Mouse (Mus musculus): ENCODE data around the gene Cad. TPM values are rescaled to one million over a fixed set of nuclear protein-coding genes. Genes with fewer than 3 reads are reported as not detected.
"Not testable (repeated sequence)": the region's sequence is repeated elsewhere in the genome, so short reads cannot be mapped to it uniquely, and the experiment has no call there.

Cad gene
- total RNA-seq (2022): 10 to 100 TPM; 25.5 to 30.8 (median 27.9) TPM

GRCm38 (mm10) chr5:31054261-31055215 is at the start of gene Cad:
Gene Cad (plus strand): TSS chr5:31054780.
- DNase-seq (ENCODE audit: low spot score in 2 of 2): peak; percentile 92 to 93

DNA sequence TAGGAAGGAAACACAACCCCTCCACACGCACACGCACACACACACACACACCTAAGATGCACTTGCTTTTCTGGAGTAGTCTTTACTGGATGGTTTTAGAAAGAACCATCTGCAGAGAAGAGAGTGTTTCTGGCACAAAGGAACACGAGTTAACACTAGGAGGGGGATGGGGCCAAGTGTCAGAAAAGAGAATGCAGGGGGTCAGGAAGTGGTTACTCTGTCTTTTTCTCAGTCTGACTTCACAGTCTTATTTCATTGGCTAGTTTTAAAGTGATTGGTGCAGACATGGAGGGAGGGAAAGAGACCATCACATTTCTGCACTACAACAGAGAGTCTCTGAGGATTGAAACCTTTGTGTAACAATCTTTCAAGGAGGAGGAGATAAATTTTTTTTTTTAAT is 41.8 kb upstream of the Cad start:
- no peak for DNase-seq (ENCODE audit: low spot score in 2 of 2)

DNA sequence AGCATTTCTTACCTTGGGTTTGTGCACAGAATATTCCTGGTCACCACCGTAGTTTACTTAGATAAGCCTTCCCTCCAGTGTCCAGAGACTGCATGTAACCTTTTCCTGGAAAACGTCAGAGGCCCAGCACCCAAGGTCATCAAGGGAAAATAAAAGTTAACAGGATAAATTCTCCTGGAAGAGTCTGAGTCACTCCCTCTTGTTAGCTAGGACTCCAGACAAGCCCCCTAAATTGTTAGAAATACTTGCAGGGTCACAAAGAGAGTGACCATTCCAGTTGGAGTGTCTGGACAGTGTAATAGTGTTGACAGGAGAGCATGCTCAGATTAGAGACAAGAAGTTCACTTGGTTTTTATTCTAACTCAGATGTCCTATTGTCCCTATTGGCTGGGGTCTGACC is 38.7 kb upstream of the Cad start:
- DNase-seq (ENCODE audit: low spot score in 2 of 2): no peak

GRCm38 (mm10) chr5:31021790-31022189 is 32.8 kb upstream of the Cad start:
- not testable (repeated sequence) for DNase-seq (ENCODE audit: low spot score in 2 of 2)

GRCm38 (mm10) chr5:31022690-31023089 is 31.9 kb upstream of the Cad start:
- DNase-seq (ENCODE audit: low spot score in 2 of 2): no peak

GRCm38 (mm10) chr5:31023254-31023653 is 31.3 kb upstream of the Cad start:
- DNase-seq (ENCODE audit: low spot score in 2 of 2): no peak

DNA sequence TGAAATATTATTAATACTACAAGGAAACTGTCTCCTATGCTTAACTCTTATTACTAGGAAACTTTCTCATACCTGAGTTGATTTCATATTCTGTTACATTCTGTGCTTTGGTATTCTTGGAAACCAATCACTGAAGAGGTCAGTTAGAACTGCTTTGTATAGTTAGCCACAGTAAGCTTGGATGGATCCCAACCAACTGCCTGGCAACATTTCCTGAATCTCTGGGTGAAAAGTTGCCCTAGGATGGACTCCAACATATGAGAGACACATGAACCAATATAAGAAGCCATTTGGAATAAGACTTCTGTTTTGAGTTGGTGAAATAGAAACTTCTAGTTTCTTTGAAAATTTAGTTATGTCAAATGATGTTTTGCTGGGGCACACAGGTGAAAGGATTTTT is 29.9 kb upstream of the Cad start:
- no peak for DNase-seq (ENCODE audit: low spot score in 2 of 2)

- DNase-seq (ENCODE audit: low spot score in 2 of 2): no peak
Measured at GRCm38 (mm10) chr5:31030926-31031325, 23.7 kb upstream of the Cad start.

- no peak for DNase-seq (ENCODE audit: low spot score in 2 of 2)
Measured at GRCm38 (mm10) chr5:31031508-31031907, 23.1 kb upstream of the Cad start.

GRCm38 (mm10) chr5:31034669-31035068 is 19.9 kb upstream of the Cad start:
- no peak for DNase-seq (ENCODE audit: low spot score in 2 of 2)

GRCm38 (mm10) chr5:31036556-31036955 is 18.0 kb upstream of the Cad start:
- not testable (repeated sequence) for DNase-seq (ENCODE audit: low spot score in 2 of 2)

- DNase-seq (ENCODE audit: low spot score in 2 of 2): no peak
Measured at GRCm38 (mm10) chr5:31038171-31038845, 16.3 kb upstream of the Cad start.

- DNase-seq (ENCODE audit: low spot score in 2 of 2): no peak
Measured at GRCm38 (mm10) chr5:31046416-31046815, 8.2 kb upstream of the Cad start.

GRCm38 (mm10) chr5:31047074-31047473 is 7.5 kb upstream of the Cad start:
- DNase-seq (ENCODE audit: low spot score in 2 of 2): no peak

- peak; percentile 99 for DNase-seq (ENCODE audit: low spot score in 2 of 2)
Measured at GRCm38 (mm10) chr5:31047848-31048762, 6.5 kb upstream of the Cad start, which contains the start of gene Atraid. Gene Atraid (plus strand): TSS chr5:31048312.

- DNase-seq (ENCODE audit: low spot score in 2 of 2): peak in 1 of 2 experiments; percentile 11
Measured at GRCm38 (mm10) chr5:31048763-31049641, 5.6 kb upstream of the Cad start, which contains the start of gene Slc5a6. Gene Slc5a6 (minus strand): TSS chr5:31048924.

GRCm38 (mm10) chr5:31050427-31050826 is 4.2 kb upstream of the Cad start:
- DNase-seq (ENCODE audit: low spot score in 2 of 2): no peak

DNA sequence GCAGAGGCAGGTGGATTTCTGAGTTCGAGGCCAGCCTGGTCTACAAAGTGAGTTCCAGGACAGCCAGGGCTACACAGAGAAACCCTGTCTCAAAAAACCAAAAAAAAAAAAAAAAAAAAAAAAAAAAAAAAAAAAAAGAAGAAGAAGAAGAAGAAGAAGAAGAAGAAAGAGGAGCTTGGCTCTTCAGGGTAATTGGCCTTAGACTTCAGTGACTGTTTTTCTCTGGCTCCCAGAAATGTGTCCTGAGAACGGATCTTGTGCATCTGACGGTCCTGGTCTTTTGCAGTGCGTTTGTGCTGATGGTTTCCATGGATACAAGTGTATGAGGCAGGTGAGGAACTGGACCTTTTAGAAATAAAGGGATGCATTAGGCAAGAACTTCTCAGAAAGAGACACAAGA is 852 bp upstream of the Cad start:
- not testable (repeated sequence) for DNase-seq (ENCODE audit: low spot score in 2 of 2)

DNA sequence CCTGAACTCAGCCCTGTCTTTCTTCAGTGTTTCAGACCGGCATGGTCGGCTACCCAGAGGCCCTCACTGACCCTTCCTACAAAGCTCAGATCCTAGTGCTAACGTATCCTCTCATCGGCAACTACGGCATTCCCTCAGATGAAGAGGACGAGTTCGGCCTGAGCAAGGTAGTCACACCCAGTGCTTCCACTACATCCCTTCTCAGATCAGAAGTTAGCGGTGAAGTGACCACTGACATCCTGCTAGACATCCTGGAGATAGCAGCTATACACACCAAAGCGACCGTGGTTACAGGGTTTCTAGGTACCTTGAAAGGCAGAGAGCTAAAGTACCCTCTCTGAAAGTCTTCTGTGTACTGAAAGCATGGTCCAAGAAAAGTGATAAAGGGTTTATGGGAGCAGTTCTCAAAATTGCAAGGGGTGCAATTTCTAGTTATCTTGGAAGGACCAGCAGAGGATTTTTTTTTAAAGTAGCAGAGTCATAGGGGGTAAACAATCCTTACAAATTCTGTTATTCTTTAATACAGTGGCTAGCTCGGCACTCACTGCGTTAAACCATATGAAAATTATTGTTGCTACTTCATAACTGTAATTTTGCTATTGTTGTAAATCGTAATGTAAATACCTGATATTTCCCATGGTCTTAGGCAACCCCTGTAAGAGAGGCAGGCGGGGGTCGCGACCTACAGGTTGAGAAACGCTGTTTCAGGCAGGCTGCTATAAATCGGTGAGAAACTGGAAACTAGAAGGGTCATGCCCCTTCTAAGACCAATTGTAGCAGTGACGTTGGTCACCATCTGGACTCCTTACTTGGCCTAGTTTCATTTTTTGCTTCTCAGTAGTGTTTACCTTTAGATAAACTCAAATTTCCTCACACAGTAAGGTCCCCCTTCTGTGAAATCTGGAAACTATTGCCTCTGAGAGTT is 898 bp downstream of the Cad start:
- DNase-seq (ENCODE audit: low spot score in 2 of 2): no peak
